Mouse (Mus musculus) thymus, postnatal 14 days (tissue): Measurements from ENCODE around the gene Gm14418.
"Not testable (repeated sequence)": the region's sequence is repeated elsewhere in the genome, so short reads cannot be mapped to it uniquely, and the experiment has no call there.

ENCODE experiments used
- DNase-seq: peaks from one replicate; pipeline ENCODE4 v3.0.0; 2021

The Gm14418 gene

GRCm38 (mm10) chr2:177398096-177398495 lies at the start of gene Gm14418:
TSS of gene Gm14418 (minus strand) at chr2:177398320.
- not testable (repeated sequence) for DNase-seq
